Mouse (Mus musculus) neutrophil, adult 83 days (primary cell): ENCODE measurements around the gene Prph. TPM values are rescaled to one million over a fixed set of nuclear protein-coding genes. Genes with fewer than 3 reads are reported as not detected.

Experiments used
- total RNA-seq, 2 experiments: library from RNA; stranded (reverse); gene quantifications; one replicate each; pipeline ENCODE4 v1.2.4; 2023

The Prph gene
- under 1 TPM in 1 of 2 experiments, not detected in 1; 0.22 TPM for total RNA-seq

DNA sequence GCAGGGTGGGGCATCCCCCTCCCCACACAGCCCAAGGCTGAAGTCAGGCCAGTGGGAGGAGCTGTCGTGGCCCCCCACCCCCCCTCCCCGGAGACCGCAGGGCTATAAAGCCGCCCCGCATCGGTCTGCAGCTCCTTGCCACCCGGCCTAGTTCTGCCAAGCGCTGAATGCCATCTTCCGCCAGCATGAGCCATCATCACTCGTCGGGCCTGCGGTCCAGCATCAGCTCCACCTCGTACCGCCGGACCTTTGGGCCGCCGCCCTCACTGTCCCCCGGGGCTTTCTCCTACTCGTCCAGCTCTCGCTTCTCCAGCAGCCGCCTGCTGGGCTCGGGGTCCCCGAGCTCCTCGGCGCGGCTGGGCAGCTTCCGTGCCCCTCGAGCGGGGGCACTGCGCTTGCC lies at the start of gene Prph:
Gene Prph, plus strand, starts transcription at position 135 of the 400 bp plus-strand sequence.

GRCm38 (mm10) chr15:99029619-99030584 lies 25.1 kb upstream of the Prph start, which contains the start of gene Tuba1c:
Gene Tuba1c (plus strand): TSS chr15:99029891.

DNA sequence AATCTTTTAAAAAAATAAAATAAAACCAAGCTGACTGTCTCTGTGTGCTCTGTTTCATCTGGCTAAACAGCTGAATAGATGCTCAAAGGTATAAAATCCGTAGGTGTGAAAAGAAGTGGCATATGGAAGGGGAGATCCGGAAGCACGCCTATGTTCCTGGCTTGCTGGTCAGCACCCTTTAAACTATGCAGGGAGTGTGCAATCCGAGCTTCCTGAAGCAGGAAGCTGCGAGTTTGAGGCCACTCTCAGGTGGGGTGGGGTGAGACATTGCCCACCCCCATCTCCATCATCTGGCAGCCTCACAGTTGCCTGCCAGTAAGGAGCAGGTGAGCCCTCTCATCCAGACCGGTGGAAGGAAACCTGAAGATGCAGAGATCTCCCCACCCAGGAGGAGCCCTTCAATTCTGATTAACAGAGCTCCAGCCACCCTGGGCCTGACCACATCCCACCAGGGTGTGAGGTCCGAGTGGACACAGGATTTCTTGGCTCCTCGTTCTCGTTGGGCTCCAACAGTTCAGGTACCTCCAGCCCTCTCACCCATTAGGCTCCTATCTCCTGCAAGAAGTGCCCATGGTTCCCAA lies 19.1 kb downstream of the Prph start, which contains the start of gene Troap:
Gene Troap, plus strand, starts transcription at position 557 of the 581 bp plus-strand sequence.

GRCm38 (mm10) chr15:99087253-99088075 lies 32.5 kb downstream of the Prph start, which contains the start of gene C1ql4:
Gene C1ql4 (minus strand): TSS chr15:99087817.

DNA sequence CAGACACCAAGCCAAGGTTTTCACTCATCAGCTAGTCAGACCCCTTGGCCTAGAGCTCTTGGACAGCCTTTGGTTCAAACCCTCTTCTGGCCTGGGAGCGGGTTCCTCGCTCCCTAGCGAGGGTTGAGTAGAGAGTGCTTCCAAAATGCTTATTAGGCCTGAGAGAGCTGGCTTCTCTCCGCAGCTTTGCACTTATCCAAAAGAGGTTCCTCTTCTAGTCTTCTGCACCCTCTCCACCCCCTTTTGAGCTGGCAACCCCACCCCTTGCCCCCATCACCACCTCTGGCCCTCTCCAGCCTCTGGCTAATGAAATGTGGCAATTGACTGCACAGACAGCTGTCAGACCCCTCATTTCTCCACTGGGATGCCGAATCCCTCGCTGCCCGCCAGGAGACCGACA lies 37.9 kb downstream of the Prph start, which contains the start of gene Dnajc22:
Gene Dnajc22, plus strand, starts transcription at position 301 of the 400 bp plus-strand sequence.

Other genes starting within 250 kb of the Prph start
- gene Ddn, start 245.7 kb upstream of the Prph start, total RNA-seq = not detected
- 100 to 1,000 TPM; 108 to 110 TPM for gene Prkag1, start 223.7 kb upstream of the Prph start, total RNA-seq
- 100 to 1,000 TPM; 106 to 131 TPM for gene Kmt2d, start 184.0 kb upstream of the Prph start, total RNA-seq
- gene Rhebl1, start 160.6 kb upstream of the Prph start, total RNA-seq = 1 to 10 TPM; 2.8 to 3.6 TPM
- not detected for gene Dhh, start 156.6 kb upstream of the Prph start, total RNA-seq
- 10 to 100 TPM; 48.1 to 67.5 TPM for gene Lmbr1l, start 136.9 kb upstream of the Prph start, total RNA-seq
- gene Tuba1b, start 120.6 kb upstream of the Prph start, total RNA-seq = 100 to 1,000 TPM; 348 to 367 TPM
- not detected for gene Gm49450, start 101.6 kb upstream of the Prph start, total RNA-seq
- 100 to 1,000 TPM; 100 to 104 TPM for gene Tuba1a, start 101.5 kb upstream of the Prph start, total RNA-seq
- 100 to 1,000 TPM; 255 TPM for gene Tuba1c, start 25.3 kb upstream of the Prph start, total RNA-seq
- 10 to 100 TPM; 35.8 to 38.7 TPM for gene Troap, start 19.4 kb downstream of the Prph start, total RNA-seq
- gene C1ql4, start 32.6 kb downstream of the Prph start, total RNA-seq = not detected
- gene Dnajc22, start 38.0 kb downstream of the Prph start, total RNA-seq = 1 to 10 TPM; 2.4 to 4.1 TPM
- under 1 TPM; 0.24 to 0.53 TPM for gene Spats2, start 70.7 kb downstream of the Prph start, total RNA-seq
- gene Kcnh3, start 169.7 kb downstream of the Prph start, total RNA-seq = not detected
- gene Mcrs1, start 196.8 kb downstream of the Prph start, total RNA-seq = 10 to 100 TPM; 35.0 to 41.1 TPM
- 1 to 10 TPM; 1.0 to 2.6 TPM for gene Prpf40b, start 239.9 kb downstream of the Prph start, total RNA-seq
- not detected for gene Fam186b, start 240.7 kb downstream of the Prph start, total RNA-seq